Mouse (Mus musculus) G1E (cell line): ENCODE measurements around the gene Igll1.

Source experiments
- CTCF ChIP-seq: IDR thresholded peaks from 2 replicates; pipeline ENCODE4 v1.5.1; 2012; ENCODE audit warnings: low read depth, low read length, inconsistent platforms, mixed read lengths
- GATA1 ChIP-seq: IDR thresholded peaks from 2 replicates; pipeline ENCODE4 v1.6.1; 2012; ENCODE audit warnings: borderline replicate concordance, low read length, inconsistent platforms, mixed read lengths
- TAL1 ChIP-seq: conservative IDR thresholded peaks from 2 replicates; pipeline ENCODE4 v1.6.1; 2012; ENCODE audit warnings: low read depth, low read length, inconsistent platforms, mixed read lengths

GRCm38 (mm10) chr16:16865217-16865616 is 1.4 kb upstream of the Igll1 start:
- no peak for TF ChIP-seq CTCF
- no peak for TF ChIP-seq GATA1
- TF ChIP-seq TAL1: no peak
